Mouse (Mus musculus) ES-E14 (cell line): Measurements from ENCODE around the gene Dexi. TPM values are rescaled to one million over a fixed set of nuclear protein-coding genes. Genes with fewer than 3 reads are reported as not detected.

ENCODE experiments used
- DNase-seq: peaks from one replicate; pipeline ENCODE4 v3.0.0-alpha.2; 2013; ENCODE audit warnings: low read depth, low spot score
- H3K27ac ChIP-seq: 2 replicates; pipeline ENCODE4 v1.5.1; 2012; ENCODE audit warnings: low read depth, mild to moderate bottlenecking, low read length, moderate library complexity, mixed read lengths; ENCODE audit not compliant: poor library complexity, insufficient read depth, severe bottlenecking
- H3K36me3 ChIP-seq: 2 replicates; pipeline ENCODE4 v1.6.1; 2012; ENCODE audit warnings: mild to moderate bottlenecking, low read length, moderate library complexity, mixed read lengths; ENCODE audit not compliant: control insufficient read depth, poor library complexity, insufficient read depth, severe bottlenecking
- H3K4me1 ChIP-seq, 2 experiments: fragments of 150-350 bp in 1 of 2; sonication (generic) in 1 of 2; 2 replicates each; pipeline ENCODE4 v1.6.1; 2012; ENCODE audit warnings: low read length in 2 of 2, mild to moderate bottlenecking in 1 of 2, mixed read lengths in 1 of 2; ENCODE audit not compliant: control insufficient read depth in 2 of 2, insufficient read depth in 2 of 2, poor library complexity in 1 of 2
- H3K4me3 ChIP-seq, 2 experiments: fragments of 150-350 bp in 1 of 2; sonication (generic) in 1 of 2; 2 replicates each; pipeline ENCODE4 v1.5.1; 2012; ENCODE audit warnings: low read length in 2 of 2, low read depth in 1 of 2, mild to moderate bottlenecking in 1 of 2, mixed read lengths in 1 of 2; ENCODE audit not compliant: insufficient read depth in 1 of 2, poor library complexity in 1 of 2, severe bottlenecking in 1 of 2
- H3K9ac ChIP-seq: 2 replicates; pipeline ENCODE4 v1.6.1; 2012; ENCODE audit warnings: low read depth, mild to moderate bottlenecking, low read length, mixed read lengths; ENCODE audit not compliant: poor library complexity, insufficient read depth, severe bottlenecking
- H3K9me3 ChIP-seq: fragments of 150-350 bp; sonication (generic); 2 replicates; pipeline ENCODE4 v1.6.1; 2012; ENCODE audit warnings: low read depth, mild to moderate bottlenecking, low read length; ENCODE audit not compliant: control insufficient read depth, insufficient read depth
- CHD2 ChIP-seq: IDR thresholded peaks from 2 replicates; pipeline ENCODE4 v1.6.1; 2014; ENCODE audit warnings: mild to moderate bottlenecking, low read depth, low read length, inconsistent platforms
- HCFC1 ChIP-seq: IDR thresholded peaks from 2 replicates; pipeline ENCODE4 v1.6.1; 2012; ENCODE audit warnings: low read length, inconsistent platforms, borderline replicate concordance; ENCODE audit not compliant: insufficient read depth
- MAFK ChIP-seq: IDR thresholded peaks from 2 replicates; pipeline ENCODE4 v1.6.1; 2014; ENCODE audit warnings: mild to moderate bottlenecking, low read depth, low read length, inconsistent platforms; ENCODE audit not compliant: insufficient read depth
- ZC3H11A ChIP-seq: IDR thresholded peaks from 2 replicates; pipeline ENCODE4 v1.6.1; 2012; ENCODE audit warnings: low read depth, mild to moderate bottlenecking, inconsistent platforms, low read length, borderline replicate concordance
- ZNF384 ChIP-seq: IDR thresholded peaks from 2 replicates; pipeline ENCODE4 v1.6.1; 2012; ENCODE audit warnings: low read depth, low read length, inconsistent platforms
- in situ Hi-C, 2 experiments: fragments of 600-800 bp; cut with MboI; formaldehyde crosslinking; loops; one replicate each; pipeline ENCODE4 v1.15.1; 2025; ENCODE audit warnings: low sequenced_read_pairs in 2 of 2, inconsistent platforms in 1 of 2; ENCODE audit not compliant: unreplicated experiment in 2 of 2
- total RNA-seq: library from RNA; depleted of rRNA; stranded (reverse); fragments of 300-350 nt; gene quantifications from 2 replicates; pipeline ENCODE4 v1.2.3, GENCODE M21; 2012

The Dexi gene
- total RNA-seq, 1 experiment, result 5.8 TPM

DNA sequence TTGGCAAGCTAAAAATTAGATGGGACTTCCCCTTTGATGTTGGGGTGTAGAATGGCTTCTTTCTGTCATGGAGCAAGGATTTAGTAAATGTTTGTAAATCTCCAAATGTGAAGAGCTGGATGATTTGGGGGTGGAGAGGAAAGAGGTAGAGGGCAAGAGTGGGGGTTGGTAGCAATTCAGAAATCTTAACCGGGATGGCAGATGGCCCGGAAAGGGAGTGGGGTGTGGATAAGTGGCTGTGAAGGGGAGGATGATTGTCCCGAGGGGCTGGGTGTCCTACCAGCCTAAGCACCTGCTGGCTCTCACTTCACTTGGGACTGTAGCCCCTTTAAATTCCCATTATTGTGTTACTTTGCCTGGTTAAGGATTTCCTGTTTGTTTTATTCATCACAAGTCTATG, 4.0 kb upstream of the Dexi start:
- Histone ChIP-seq H3K4me3 (no peak overlapping the region), H3K36me3 (no peaks in the 10 kb centered on the region), H3K9me3 (no peaks in the 10 kb centered on the region), H3K9ac (no peak overlapping the region), H3K4me1 (no peaks in the 10 kb centered on the region; a peak in 2 of 4 replicates), H3K27ac (no peak overlapping the region)
- TF ChIP-seq ZC3H11A, result no peak
- no peak for TF ChIP-seq MAFK
- no peak for TF ChIP-seq ZNF384
- no peak for TF ChIP-seq CHD2
- no peak for TF ChIP-seq HCFC1
- in situ Hi-C loops, result no loop called here
- DNase-seq, result no peak

GRCm38 (mm10) chr16:10544995-10545622, 2.3 kb upstream of the Dexi start, which contains the start of gene Clec16a:
TSS of gene Clec16a (plus strand) at chr16:10545339.
- Histone ChIP-seq H3K4me3 (peak within 1 kb of the TSS; percentile 80 to 92), H3K36me3 (no peaks in the 10 kb centered on the region), H3K27ac (no peak within 1 kb of the TSS), H3K9me3 (no peaks in the 10 kb centered on the region), H3K4me1 (no peaks in the 10 kb centered on the region; a peak in 1 of 4 replicates), H3K9ac (peak within 1 kb of the TSS; percentile 85)
- peak; percentile 95 for DNase-seq
- TF ChIP-seq ZC3H11A, result no peak
- TF ChIP-seq MAFK, result no peak
- peak; percentile 99 for TF ChIP-seq HCFC1
- no peak for TF ChIP-seq ZNF384
- TF ChIP-seq CHD2, result no peak
- in situ Hi-C loops, result no loop called here

DNA sequence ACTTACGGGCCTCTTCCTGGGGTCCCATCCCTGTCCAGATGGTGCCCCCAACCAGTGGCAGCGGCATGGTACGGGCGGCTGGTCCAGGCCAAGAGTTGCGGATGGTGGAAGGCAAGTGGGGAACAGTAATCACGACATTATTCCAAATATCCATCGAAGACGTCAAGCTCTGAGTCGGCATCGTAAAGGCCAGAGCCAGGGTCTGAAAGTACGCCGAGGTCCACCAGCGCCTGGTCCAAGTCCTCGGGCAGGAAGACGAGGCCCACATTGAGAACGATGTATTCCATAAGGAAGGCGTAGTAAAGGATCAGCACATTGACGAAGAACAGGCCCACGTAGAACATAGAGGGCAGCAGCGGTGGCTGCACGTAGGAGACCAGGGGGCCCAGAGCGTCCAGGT, 588 bp downstream of the Dexi start:
- Histone ChIP-seq H3K9me3 (no peaks in the 10 kb centered on the region), H3K36me3 (no peaks in the 10 kb centered on the region), H3K4me1 (no peaks in the 10 kb centered on the region; a peak in 1 of 4 replicates), H3K4me3 (peak overlapping the region; percentile 84 to 95), H3K9ac (peak overlapping the region; percentile 81), H3K27ac (no peak overlapping the region)
- in situ Hi-C loops, result no loop called here
- TF ChIP-seq ZNF384, result no peak
- DNase-seq, result no peak

GRCm38 (mm10) chr16:10541598-10541930, 1.3 kb downstream of the Dexi start:
- H3K36me3 ChIP-seq, result no peaks in the 10 kb centered on the region
- H3K9me3 ChIP-seq, result no peaks in the 10 kb centered on the region
- H3K4me1 ChIP-seq, result no peaks in the 10 kb centered on the region; a peak in 1 of 4 replicates
- no peak for TF ChIP-seq ZNF384
- TF ChIP-seq CHD2, result no peak
- no peak for TF ChIP-seq HCFC1
- TF ChIP-seq ZC3H11A, result no peak
- TF ChIP-seq MAFK, result no peak
- no peak for DNase-seq
- in situ Hi-C loops, result no loop called here
- H3K4me3 ChIP-seq, result 0 out of 4 replicates have a peak overlapping the region, but pooled peaks of 1 of the 2 experiments have one; percentile 95
- H3K9ac ChIP-seq, result no peak overlapping the region
- H3K27ac ChIP-seq, result no peak overlapping the region
